Mouse (Mus musculus) kidney, postnatal 14 days (tissue): ENCODE measurements around the gene Hlcs.

Experiments used
- DNase-seq: peaks from one replicate; pipeline ENCODE4 v3.0.0; 2022; ENCODE audit warnings: mixed read lengths

Gene Hlcs

DNA sequence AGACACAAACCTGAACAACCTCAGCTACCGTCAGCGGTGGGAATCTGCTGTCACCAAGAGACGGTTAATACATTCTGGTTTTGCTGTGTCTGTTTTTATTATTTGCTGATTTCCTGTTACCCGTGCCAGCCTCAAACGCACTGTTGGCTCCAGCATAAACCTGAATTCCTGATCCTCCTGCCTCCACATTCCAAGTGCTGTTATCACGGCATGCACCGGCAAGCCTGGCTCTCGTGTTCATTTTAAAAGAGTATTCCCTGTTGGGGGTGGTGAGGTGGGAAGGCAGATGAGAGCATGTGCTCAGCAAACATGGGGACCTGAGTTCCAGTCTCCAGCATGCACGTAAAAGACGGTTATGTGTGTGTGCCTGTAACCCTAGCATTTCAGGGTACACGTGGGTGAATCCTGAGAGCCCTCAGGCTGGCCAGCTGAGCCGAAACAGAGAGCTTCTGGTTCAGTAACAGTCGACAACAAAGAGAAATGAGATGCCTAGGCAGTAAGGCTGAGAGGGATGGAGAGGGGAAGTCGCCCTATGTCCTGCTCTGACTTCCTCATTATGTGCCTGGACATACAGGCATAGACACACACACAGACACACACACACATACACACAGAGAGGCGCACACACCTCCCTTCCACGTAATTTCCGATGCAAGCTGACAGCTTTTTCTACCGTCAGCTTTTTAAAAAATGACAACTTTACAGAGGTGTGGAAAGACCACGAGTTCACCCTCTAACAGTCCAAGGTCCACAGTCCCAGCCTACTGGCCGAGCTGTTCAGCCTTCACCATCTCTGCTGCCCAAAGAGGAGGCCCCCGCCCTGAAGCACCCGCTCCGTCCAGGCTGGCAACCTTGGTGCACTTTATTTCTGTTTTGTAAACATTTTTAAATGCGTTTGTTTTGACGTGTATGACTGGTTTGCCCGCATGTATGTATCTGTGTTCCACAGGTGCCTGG, 107.6 kb downstream of the Hlcs start:
- no peak for DNase-seq

DNA sequence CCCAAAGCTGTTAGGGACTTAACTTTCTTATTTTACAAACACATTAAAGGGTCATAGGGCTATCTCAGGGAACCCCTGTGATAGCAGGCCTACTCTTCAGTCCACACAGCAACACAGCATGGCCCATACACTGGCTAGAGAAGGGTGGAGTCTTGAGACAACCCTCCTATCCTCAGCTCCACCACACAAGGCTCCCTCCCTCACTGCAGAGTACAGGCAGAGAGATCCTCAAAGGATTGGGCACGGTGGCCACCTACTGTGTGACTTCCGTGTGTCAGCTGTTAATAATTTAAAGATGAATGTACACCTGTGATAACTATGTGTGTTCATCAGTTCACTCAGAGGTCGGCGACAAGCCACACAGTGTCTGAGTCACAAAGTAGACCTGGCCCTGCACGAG, 112.0 kb downstream of the Hlcs start:
- DNase-seq: no peak

GRCm38 (mm10) chr16:94195913-94196312, 117.5 kb downstream of the Hlcs start:
- DNase-seq: no peak

DNA sequence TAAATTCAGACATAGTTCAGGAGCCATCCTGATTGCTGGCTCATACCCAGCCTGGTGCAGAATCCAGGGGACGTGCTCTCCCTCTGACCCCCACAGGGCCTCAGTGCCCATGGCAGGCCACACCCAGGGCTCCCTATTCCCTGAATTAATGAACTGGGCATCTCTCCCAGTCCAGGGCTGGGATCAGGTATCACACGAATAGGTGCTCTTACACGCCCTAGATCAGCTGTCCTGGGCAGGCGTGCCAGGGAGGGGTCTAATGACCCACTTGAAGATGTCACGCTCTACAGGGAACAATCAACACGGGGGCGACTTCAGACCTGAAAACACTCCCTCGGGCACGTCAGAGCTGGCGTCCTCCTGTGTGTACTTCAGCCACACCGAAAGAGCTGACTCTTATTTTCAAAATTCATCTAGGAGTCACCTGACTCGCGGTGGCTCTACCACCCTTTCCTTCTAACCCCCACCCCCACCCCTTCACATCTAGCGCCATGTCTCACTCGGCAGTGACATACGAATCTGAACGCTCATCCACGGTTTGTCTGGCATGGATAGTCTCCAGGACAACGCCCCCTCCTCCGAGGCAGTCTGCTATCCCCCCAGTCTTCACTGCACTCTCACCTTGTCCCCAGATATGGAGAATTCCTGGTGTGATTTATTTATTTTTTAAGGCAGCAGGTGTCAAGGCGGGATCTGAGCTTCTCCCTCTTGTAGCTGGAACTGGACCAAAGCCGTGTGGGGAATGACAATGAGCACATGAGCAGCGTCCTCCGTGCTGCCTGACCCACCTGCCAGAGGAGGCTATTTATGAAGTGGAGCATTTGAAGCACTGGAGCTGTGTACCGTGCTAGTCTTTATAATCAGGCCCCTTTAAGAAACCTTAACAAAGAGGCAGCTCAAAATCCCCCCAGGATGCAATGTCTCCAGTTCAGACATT, 121.7 kb downstream of the Hlcs start:
- DNase-seq: peak; percentile 16

- no peak for DNase-seq
Measured at GRCm38 (mm10) chr16:94190256-94190655, 123.1 kb downstream of the Hlcs start.

DNA sequence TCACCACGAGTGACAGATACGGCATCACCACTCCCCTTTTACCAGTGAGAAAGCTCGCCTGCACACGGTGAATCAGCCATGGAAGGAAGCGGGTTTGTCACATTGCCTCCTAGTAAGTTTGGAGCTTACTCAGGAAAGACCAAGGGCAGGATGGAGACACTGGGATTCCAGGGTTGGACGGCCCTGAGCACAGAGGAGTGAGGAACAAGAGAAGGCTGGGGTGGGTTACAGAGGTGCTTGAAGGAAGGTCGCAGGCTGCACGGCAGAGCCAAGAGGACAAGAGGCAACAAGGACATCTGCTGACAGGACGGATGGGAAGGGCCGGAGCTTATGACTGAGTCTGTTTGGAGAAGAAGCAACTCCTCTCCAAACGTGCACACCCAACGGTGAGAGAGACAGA, 126.8 kb downstream of the Hlcs start:
- no peak for DNase-seq

DNA sequence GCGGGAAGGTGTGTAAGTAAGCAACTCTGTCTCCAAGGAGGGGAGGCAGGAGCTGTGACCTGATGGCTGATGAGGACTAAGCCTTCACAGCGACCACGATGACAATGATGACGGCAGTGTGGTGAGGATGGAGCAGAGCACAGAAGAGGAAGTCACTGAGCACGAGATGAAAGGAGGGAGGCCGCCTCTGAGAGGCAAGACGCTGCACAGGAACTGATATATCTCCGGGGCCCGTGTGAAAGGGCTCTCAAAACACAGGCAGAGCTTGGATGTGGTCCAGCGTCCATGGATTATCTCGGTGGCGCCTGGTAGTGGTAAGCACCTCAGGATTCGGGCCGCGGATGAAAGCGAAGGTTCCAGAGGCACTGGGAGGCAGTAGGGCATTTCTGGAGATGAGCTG, 127.9 kb downstream of the Hlcs start:
- peak; percentile 17 for DNase-seq

DNA sequence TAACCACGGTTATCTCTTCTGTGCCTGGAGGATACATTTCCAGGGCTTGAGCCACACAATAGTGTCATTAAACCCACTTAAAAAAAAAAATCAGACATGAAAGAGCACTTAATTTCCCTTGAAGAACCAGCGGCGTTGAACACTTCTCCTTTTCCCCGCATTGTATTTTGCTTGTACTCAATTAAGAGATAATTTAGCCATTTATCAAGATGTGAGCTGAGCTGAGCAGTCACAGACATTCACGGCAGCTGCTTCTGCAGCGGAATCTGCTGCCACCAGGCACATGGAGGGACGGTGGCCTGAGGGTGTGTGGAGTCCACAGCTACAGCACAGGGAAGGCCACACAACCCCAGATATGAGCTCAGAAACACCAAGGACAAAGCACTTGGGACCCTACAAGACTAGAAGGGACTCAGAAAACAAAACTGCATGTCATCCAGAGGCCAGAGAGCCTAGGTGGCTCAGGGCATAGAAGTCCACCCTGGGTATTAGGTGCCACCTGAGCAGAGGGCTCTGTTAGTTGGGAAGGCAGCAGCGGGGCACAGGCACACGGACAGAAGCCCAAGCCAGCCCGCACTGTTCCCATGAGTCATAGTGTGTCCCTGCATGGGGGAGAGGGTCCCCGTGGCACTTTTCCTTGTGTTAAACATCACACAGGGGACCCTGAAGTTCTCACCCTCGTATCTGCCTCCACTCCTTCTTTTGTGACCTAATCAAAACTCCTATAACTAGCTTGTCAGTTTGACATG, 133.1 kb downstream of the Hlcs start:
- no peak for DNase-seq

DNA sequence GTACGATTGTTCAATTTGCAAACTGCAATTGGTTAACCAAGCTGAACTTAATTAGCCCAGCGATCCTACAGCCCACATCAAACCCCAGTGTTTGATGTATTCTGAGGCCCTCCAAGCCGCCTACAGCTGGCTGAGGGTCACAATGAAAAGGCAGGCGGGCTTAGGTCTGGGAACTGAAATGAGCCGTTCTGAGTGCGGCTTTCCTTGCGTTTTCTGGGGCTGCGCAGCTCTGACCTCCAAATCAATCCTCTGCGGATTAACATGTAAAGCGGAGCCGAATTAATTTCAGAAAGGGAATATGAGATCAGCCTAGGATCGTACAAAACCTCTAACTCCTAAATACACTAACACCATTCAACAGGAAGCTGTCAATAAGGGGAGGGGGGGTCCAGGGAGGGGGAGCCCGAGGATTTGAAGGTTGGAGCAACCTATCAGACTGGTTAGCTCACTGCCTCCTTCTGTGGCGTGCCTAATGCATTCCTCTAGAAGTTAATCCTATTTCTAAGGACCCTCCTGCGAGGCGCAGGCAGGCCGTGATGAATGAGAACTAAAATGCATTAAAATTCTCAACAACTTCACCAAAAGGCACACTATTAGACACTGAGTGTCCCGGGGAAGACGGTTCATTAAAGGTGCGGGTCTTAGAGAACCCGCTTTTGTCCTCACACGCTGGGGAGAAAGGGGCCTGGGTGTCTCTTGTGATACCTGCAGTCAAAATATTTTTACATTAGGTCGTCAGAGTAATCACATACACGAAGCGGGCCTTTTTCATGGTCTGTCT, 133.8 kb downstream of the Hlcs start:
- no peak for DNase-seq

GRCm38 (mm10) chr16:94178441-94179220, 134.7 kb downstream of the Hlcs start:
- DNase-seq: no peak

DNA sequence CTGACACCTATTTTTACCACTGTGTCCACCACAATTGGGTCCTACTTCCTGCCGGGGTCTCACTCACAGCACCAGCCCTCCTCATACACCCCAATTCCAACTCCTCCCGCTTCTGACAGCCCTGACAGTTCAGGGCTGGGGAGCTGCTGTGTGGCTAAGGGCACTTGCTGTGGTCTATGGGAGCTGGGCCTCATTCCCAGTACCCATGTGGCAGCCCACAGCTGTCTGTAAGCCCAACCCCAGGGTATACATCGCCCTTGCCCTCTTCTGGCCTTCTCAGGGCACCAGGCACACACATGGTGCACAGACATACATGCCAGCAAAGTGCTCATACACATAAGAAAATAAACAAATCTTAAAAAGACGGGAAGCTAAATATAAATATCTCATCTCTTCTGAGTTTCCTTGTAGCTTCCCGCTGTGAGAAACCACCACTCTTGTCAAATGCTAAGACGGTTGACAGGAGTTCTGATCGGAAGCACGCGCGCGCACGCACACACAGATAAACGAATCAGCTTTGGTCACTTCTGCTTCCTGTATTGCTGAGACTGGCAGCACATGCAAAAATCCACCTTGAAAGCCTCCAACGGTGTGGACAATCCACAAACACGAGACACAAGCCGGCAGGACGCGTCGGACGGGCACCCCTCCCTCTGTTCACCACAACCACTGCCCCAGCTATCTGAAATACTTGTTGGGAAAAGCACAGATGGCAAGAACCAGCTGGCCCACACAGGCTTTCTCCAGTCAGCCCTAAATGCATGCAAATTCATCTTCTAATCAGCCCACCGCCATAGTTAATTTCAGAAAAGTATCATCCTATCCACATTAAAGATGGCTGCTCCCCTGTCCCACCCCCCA, 136.1 kb downstream of the Hlcs start:
- DNase-seq: no peak

DNA sequence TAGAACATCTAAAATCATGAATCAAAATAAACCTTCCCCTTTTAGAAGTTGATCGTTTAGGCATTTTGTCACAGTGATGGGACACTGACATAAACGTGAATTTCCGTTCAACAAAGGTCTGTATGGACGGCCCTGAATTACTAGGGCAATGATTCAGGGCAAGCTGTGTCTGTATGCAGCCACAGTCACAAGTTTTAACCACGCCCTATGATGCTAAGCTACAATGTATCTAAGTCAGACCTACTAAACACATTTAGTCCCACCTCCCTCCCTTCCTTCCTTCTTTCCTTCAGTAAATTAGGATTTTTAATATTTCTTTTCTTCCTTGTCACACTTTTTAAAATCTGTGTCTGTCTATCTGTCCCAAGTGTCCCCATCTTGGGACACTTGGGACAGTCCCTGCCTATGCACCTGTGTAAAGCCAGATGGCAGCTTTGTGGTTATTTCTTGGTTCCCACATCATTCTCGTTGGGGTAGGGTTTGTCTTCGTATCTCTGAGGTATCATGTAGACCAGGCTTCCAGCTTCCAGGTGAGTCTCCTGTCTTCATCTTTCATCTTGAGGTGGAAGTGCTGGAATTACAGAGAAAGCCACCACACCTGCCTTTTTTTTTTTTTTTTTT, 137.9 kb downstream of the Hlcs start:
- no peak for DNase-seq

DNA sequence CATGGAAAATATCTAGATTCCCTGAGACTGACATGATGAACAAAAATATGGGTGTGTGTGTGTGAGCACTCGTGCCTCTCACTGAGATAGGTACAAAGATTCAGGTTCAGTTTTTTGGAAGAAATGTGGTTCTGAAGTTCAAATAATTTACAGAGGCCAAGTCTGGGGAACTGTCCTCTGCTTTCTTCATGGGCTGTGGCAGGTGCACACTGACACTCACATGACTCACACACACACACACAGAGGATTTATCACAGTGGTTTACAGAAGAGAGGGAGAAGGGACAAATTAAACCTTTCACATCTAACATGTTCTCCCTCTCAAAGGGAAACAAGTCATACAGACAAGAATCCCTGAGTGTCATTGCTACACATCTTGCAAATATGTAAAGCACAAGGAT, 140.0 kb downstream of the Hlcs start:
- no peak for DNase-seq

DNA sequence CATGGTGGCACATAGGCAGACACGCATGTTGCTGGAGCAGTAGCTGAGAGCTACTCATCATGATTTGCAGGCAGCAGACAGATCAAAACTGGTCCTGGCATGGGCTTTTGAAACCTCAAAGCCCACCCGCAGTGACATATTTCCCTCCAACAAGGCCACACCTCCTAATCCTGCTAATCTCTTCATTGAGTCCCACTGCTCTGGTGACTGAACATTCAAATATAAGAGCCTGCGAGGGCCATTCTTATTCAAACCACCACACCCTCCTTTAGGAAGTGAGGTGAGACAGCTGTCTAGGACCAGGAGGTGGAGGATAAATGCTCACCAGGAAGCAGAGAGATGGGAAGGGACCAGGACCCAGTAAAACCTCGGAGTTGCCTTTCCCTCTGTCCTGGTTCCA, 143.2 kb downstream of the Hlcs start:
- no peak for DNase-seq

DNA sequence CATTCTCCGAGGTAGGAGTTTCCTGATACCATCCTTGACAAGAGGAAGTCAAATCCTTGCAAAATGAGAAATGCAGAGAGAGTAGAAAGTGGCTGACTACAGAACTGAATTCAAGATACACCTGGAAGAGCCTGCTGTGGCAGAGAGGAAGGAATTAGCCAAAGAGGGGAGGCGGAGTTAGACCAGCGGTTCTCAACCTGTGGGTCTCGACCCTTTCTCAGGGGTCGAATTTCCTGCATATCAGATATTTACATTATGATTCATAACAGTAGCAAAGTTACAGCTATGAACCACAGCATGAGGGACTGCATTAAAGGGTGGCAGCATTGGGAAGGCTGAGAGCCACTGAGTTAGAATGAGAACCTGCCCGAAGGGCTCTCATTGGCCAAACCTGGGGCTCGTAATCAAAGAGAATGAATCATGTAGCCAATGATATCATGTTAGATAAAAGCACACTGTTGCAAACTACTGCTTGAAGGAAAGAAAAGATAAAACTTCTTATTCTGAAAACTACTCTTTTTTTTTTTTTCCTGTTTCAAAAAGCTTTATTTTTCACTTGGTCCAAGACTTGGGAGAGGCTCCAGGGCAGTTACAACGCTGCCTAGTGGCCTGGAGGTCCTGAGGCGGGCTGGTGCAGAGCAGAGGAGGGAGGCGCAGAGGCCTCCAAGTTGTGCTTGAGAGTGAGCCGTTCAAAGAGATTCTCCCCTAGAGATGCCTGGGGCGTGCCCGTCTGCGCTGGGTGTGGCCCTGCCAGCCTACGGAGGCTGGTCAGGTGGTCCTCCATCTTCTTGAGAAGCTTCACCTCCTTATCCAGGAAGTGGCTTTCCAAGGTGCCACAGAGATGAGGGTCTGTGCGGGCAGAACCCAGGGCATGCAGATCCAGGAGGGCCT, 144.5 kb downstream of the Hlcs start:
- no peak for DNase-seq

- DNase-seq: no peak
Measured at GRCm38 (mm10) chr16:94164978-94165377, 148.4 kb downstream of the Hlcs start.

- DNase-seq: peak; percentile 12
Measured at GRCm38 (mm10) chr16:94164236-94164635, 149.1 kb downstream of the Hlcs start.

- peak; percentile 61 for DNase-seq
Measured at GRCm38 (mm10) chr16:94163051-94163450, 150.3 kb downstream of the Hlcs start.

DNA sequence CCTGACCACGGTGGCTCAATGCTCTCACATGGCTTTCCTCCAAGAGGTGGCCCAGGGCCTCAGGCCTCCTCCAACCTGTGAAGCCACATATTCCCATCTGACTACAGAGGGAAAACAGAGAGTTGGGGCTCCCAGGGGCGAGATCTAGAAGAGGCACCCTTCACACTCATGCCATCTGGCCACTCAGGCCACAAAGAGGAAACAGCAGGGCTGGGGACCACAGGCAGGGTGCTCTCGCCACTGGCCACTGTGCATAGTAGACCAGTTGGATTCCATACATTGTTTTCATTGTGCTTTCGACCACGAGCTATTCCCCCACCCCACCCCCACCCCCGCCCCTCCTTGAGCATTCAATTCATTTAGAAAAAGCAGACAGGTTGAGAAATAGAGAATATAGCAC, 151.4 kb downstream of the Hlcs start:
- no peak for DNase-seq
